Mouse (Mus musculus): Measurements from ENCODE around the gene Tmem11.

The Tmem11 gene

GRCm38 (mm10) chr11:60878675-60879294, at the start of gene Tmem11:
Gene Tmem11 (minus strand): TSS chr11:60879272.
- peak; percentile 82 for DNase-seq (ENCODE audit: low read depth, low spot score)

- peak; percentile 86 for DNase-seq (ENCODE audit: low read depth, low spot score)
Measured at GRCm38 (mm10) chr11:60927264-60927663, 48.2 kb upstream of the Tmem11 start.

GRCm38 (mm10) chr11:60924981-60925380, 45.9 kb upstream of the Tmem11 start:
- no peak for DNase-seq (ENCODE audit: low read depth, low spot score)

DNA sequence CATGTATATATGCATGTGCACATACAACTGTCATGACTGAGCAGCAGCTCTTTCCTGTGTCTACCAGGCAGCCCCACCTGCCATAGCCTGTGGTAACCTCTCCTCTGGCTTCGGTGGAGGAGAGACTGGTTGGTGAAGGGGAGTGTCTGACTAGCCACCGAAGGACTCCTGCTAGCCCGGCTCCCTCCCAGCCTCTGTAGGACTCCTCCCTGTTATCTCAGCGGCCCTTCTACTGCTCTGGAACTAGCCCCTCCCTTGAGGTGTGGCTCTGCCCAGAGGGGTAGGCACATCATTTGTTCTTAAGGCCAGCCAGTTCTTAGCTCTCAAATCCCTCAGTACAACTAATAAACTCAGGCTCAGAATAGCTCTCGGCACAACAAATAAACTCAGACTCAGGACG, 45.4 kb upstream of the Tmem11 start:
- DNase-seq (ENCODE audit: low read depth, low spot score), result no peak

DNA sequence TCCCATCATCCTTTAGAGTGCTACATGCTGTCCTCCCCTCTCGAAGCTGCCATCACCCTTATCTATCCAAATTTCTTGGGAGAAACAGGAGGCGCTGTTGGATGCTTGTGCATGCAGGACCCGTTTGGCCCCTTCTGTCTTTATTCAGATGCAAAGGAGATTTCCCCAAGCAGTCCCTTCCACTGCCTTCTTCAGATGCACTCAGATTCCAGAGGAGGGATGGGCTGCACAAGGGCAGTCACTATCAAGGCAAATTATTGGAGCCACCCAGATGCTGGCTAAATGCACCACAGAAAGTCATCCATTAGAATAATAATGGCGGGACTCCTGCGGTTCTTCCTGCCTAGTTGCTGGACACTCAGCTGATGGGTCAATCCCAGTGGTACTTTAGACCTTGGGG, 43.9 kb upstream of the Tmem11 start:
- DNase-seq (ENCODE audit: low read depth, low spot score), result no peak

DNA sequence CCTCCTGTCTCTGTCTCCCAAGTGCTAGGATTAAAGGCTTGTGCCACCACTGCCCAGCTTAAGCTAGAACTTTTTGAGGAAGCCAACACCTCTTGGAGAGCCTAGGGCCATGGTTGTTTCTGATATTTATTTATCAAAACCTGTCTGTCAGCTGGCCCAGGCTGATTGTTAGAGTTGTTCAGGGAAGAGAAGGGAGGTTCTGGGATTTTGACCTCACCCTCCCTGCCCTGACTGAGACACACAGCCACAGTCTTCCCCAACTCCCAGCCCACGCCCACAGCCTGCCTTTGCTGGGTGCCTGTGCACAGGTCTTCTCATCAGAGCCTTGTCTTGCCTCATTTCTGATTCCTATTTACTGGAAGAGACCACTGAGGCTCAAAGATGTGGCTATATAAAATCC, 43.1 kb upstream of the Tmem11 start:
- no peak for DNase-seq (ENCODE audit: low read depth, low spot score)

GRCm38 (mm10) chr11:60920021-60920420, 40.9 kb upstream of the Tmem11 start:
- no peak for DNase-seq (ENCODE audit: low read depth, low spot score)

DNA sequence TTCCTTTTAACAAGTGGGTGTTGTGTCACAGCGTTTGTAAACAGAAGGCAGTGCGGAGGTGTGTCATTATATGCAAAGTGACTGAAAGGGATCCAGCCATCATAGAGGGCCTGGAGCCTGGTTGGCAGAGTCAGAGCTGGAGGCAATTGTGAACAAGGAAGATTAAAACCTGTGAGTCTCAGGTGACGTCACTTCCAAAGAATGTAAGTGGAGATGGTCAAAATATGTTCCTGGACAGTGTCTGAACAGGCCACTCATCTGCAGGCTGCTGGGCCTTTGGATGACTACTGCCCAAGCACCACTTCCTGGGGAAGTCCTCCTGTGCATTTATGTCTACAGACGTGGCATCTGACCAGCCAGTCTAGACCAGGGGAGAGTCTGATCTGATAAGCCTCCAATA, 36.1 kb upstream of the Tmem11 start:
- DNase-seq (ENCODE audit: low read depth, low spot score), result no peak

GRCm38 (mm10) chr11:60914491-60914890, 35.4 kb upstream of the Tmem11 start, which contains the start of gene Natd1:
Gene Natd1 (minus strand): TSS chr11:60914750.
- no peak for DNase-seq (ENCODE audit: low read depth, low spot score)

DNA sequence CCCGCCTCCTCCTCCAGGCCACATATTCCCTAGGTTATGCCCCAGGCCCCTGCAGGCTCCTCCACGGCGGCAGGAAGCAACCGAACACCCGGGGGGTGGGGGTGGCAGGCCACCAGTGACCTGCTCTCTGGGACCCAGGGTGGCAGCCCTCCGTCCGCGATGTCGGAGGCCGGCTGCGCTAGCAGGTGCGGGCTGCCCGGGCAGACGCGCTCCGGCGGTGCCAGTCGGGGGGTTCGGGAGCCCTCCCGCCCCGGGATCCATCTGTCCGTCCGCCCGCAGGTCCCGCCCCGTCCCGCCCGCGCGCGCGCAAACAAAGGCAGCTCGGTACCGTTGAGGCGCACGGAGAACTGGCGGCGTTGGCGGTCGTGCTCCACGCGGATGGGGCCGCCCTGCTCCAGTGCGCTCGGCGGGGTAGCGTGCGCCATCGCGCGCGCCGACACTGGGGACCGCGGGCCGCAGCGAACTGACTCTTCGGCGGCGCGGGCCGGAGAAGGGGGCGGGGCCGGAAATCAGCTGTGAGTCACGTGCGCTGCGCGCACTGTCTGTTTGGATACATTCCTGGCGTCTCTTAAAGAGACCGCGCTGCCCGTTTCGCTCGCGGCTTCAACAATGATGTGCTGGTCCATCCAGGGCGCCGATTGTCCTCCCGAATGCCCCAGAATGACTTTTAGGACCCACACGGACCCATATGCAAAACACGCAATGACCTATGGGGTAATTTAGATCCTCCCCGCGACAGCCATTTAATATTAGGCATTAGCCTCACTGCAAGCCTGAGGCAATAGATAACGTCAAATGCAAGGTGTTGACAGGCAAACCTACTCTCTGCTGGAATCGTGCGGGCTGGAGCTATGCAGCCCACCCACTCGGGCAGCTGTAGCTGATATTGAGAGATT, 34.5 kb upstream of the Tmem11 start:
- peak; percentile 73 for DNase-seq (ENCODE audit: low read depth, low spot score)

DNA sequence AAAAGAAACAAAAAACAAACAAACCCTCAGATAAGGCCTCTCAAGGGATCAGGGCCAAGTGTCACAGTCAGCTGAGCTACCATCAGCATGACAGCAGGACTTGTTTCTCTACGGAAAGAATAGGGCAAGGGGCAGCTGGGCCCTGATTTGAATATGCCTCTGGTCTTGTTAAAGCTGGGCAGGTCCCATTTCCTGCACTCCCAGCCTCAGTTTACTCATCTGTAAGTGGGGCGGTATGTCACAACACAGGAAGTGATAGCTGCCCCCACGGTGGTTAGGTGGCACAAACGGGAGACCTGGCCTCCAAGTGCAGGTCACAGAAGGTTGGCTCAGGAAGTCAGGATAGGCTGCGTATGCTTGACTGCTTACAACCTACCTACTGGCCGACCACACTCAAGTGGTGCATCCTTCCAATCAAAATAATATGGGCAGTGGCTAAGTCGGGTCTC, 33.5 kb upstream of the Tmem11 start:
- no peak for DNase-seq (ENCODE audit: low read depth, low spot score)

DNA sequence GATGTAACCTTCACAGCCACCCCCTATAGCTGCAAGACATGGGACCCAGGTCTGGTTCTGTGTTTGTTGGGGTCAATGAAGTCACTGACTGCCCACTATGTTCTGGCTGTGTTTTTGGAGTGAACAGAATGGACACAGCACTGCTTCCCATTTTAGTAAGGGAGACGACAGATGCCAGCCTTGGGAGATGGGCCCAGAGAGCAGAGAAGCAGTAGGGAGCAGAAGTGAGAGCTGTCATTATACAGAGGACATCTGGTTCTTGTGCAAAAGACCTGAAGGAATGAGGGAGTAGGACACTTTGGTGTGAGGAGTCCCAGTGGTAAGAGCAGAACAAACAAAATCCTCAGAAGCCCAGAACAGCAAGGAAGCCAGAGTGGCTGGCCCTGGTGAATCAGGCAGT, 30.6 kb upstream of the Tmem11 start:
- no peak for DNase-seq (ENCODE audit: low read depth, low spot score)

- DNase-seq (ENCODE audit: low read depth, low spot score), result no peak
Measured at GRCm38 (mm10) chr11:60908073-60908472, 29.0 kb upstream of the Tmem11 start.

DNA sequence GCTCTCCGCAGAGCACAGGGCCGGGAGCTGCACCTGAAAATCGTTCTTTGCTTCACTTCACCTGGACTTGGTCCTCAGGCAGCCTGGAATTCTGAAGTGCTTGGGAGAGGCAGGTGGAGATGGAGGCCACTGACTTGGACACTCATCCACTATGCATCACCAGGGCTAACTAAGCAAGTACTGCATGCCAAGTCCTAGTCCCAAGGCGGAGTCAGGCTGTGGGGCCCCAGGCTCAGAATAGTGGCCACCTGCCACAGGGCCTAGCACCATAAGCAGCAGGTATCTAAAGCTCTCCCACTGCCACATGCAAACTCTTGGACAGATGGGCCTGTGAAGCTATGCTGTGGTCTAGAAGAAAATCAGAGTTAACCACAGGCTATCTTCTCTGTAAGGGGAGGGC, 27.4 kb upstream of the Tmem11 start:
- no peak for DNase-seq (ENCODE audit: low read depth, low spot score)

DNA sequence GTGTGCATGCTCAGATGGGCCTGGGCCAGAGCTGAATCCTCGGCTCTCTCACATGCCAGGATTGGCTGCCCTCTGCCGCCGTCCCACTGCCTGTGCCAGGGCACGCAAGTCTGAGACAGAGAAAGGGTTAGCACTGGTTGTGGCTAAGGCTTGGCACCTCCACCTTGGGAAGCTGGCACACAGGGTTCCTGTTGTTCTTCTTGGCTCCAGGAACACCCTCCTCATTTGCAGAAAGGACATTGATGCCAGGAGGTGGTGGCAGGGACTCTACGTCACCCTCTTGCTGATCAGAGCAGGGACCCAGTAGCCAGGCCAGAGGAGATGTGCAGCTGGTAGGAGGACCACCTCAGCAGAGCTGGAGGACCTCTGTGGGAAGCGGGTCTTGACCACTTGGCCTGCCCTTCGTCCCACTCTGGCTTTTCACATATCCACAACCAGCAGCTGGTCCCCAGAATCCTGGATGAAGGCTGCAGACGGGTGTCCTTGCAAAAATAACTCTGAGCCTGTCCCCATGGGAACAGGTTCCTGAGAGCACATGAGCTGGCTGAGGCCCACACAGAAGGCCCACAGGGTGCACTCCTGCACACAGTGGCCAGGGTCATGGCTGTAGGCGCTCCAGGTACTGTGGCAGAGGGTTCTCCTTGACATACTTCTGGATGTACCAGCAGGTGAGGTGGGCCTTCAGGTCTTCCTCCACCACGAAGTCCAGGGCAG, 26.5 kb upstream of the Tmem11 start:
- DNase-seq (ENCODE audit: low read depth, low spot score), result no peak

GRCm38 (mm10) chr11:60903661-60904061, 24.6 kb upstream of the Tmem11 start:
- DNase-seq (ENCODE audit: low read depth, low spot score), result no peak

DNA sequence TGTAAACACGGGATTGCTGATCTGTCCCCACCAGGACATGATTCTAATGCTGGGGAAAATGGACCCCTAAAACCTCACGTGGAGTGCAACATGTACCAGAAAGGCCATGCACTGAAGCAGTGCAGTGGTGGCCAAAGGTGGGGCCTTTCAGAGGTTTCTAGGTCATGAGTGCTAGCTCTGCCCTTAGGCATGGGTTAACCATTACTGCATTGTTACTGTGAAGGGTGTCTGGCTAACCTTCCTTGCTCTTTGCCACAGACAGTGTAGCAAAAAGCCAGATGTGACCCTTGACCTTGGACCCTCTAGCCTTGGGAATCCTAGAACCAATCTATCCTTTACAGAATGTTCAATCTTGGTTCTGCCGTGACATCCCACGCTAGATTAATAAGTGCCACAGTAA, 23.4 kb upstream of the Tmem11 start:
- DNase-seq (ENCODE audit: low read depth, low spot score), result no peak

DNA sequence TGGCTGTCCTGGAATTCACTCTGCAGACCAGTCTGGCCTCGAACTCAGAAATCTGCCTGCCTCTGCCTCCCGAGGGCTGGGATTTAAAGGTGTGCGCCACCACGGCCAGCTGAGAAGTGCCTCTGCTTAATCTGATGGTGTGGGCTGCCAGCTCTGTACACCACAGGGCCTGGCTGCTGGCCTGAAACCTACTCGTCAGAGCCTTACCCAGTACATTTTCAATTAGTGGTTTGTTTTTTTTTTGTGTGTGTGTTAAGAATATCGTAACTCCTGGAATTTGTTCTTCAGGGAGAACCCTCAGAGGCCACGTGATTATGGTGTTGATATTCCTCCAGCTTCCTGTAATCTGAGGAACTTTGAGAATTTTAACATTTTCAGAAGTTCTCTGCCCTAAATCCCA, 22.9 kb upstream of the Tmem11 start:
- no peak for DNase-seq (ENCODE audit: low read depth, low spot score)

- DNase-seq (ENCODE audit: low read depth, low spot score), result no peak
Measured at GRCm38 (mm10) chr11:60895915-60896314, 16.8 kb upstream of the Tmem11 start.

DNA sequence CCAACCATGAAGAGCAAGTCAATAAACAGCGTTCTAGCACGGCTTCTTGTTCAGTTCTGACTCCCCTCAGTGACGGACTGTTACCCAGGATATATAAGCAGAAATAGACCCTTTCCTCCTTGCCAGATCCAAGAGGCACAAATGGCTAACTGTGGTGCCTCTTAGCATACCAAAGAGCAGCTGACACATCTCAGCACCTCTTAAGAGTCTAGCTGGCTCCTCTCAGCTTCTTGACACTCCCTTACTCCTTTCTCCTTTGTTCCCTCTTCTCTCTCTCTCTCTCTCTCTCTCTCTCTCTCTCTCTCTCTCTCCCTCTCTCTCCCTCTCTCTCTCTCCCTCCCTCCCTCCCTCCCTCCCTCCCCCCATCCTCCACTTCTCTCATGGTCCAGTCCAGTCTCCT, 11.7 kb upstream of the Tmem11 start:
- no peak for DNase-seq (ENCODE audit: low read depth, low spot score)

DNA sequence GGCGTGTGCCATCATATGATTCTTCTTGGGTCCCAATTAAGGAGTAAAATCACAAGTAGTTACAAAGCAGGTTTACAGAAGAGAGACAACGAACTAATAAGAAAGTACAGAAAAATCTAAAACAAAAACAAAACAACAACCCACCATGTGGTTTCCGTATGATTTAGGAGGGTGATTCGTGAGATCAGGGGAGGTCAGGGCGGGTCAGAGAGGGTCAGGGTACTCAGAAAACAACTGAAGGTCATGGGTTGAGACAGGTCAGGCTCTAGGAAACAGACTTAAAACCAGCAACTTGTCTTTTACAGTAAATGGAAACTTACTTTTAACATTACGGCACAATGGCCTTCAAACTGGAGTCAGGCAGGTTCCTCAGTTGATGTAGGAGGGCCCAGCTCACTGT, 11.2 kb upstream of the Tmem11 start:
- DNase-seq (ENCODE audit: low read depth, low spot score), result no peak

DNA sequence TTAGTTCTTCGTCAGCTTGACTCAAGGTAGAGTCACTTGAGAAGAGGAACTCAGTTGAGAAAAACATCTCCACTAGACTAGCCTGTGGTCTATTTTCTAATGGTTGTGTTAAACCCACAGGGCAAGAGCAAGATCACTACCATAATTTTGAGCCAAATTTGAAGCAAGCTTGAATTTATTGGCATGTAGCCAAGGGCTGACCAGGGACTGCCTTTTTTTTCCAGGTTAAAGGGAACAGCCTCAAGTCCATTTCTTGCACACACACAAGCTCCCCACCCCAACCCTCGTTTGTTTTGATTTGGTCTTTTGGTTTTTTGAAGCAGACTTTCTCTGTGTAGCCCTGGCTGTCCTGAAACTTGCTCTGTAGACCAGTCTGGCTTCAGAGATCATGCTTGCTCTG, 10.8 kb upstream of the Tmem11 start:
- DNase-seq (ENCODE audit: low read depth, low spot score), result no peak
